Mouse (Mus musculus): ENCODE results near the gene Vps51.
"Not testable (repeated sequence)": the region's sequence is repeated elsewhere in the genome, so short reads cannot be mapped to it uniquely, and the experiment has no call there.

The Vps51 gene

DNA sequence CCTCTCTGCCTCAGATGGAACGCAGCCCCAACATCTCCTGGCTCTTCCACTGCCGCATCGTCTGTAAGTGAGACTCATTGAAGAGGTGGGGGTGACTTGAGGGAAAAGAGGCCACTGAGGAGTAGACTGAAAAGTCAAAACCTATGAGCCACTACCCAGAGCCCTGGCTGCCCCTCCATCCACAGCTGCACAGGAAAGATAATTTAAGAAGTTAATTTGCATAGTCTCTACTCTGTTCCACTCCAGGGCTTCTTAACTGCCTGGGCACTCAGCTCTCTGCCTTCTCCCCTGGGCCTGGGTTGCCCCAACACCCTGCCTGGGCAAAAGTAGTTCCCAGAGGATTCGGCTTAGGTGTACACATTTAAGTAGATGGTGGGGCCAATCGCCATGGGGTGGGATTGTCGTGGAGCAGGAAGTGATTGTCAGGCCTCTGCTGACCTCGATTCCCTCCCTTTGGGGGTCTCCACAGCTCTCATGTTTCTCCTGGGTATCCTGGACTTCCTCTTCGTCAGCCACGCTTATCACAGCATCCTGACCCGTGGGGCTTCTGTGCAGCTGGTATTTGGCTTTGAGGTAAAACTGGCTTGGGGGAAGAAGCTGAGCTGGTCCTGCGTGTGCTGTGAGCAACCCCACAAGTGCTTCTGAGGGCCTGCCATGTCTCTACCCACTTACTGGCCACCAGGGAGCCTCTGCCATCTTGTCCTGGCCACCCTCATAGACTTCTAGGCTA, 28.2 kb downstream of the Vps51 start:
- in situ Hi-C loops (cut with MboI; ENCODE audit: low sequenced_read_pairs): no loop called here

DNA sequence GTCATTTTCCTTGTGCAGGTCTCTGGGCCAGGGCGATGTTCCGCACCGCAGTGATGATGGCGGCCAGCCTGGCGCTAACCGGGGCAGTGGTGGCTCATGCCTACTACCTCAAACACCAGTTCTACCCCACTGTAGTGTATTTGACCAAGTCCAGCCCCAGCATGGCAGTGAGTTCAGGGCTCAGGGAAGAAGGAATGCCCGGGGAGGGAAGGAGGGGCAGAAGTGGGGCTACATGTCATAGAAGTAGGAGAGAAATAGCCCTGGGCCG, 29.2 kb downstream of the Vps51 start:
- in situ Hi-C loops (cut with MboI; ENCODE audit: low sequenced_read_pairs): no loop called here

DNA sequence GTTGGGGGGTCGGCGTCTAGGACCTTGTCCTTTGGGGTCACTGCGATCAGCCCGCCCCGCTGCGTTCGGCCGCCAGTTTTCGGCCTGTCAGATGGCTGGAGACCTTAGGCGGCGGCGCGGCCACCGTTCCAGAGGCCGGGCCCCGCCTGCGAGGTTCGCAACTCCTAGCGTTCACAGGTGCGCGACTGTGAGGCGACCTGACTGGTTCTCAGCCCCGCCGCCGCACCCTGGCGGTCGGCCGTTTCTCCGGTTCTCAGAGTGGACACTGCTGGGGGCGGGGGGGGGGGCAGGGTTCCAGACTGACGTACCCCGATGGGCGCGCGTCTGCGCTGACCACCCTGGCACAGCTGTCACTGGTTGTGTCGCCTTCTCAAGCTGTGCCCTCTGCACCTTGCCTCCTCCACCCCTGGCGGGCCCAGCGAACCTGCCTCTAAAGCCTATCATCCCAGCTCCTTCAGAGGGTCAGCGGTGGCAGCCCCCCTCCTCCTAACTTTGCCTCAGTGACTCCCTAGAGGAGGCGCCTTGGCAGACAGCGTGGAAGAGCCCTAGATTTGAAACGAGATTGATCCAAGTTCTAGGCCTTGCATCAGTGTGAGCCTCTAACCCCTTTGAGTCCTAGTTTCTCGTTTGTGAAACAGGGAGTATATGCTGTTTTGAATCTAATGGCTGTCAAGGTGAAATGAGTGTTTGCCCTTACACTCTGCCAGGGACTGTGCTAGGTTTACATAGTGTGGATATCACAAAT, 29.7 kb downstream of the Vps51 start:
- in situ Hi-C loops (cut with MboI; ENCODE audit: low sequenced_read_pairs): no loop called here

DNA sequence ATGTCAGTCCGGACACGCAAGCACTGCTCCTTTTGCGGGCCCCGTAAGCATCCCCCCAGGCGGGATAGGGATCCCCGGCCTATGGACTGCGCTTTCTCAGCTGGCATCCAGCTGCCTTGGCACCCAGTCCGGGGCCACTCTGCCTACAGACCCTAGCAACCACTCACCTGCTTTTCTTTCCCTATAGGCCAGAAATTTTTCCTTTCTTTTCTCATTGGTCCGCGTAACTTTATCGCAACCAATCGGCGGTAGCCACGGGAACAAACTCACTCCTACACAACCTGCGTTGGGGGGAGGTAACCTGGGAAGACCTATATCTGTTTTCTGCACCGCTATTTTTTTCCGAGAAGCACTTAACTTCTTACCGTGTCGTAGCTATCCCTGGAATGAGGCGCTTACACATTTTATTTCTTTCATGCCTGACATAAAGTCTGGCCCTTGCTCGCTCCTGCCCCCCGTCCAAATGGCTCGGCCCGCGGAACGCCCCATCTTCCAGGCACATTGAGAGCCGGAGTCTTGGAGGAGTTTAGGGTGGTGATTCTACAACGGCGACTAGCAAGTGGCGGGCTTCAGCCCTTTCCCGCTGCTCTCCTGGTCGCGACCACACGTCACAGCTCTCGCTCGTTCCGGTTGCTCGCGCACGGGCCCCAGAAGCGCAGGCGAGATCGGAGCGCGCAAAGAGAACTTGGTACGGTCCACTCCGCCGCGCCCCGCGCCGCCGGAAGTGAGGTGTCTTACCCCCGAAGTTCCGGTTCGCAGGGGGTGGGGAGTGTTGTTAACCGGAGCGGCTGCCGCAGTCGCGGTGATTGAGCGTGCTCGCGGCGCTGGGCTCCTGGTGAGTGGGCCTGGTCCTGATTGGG, 30.5 kb downstream of the Vps51 start, which contains the start of gene Syvn1:
Gene Syvn1, plus strand, starts transcription at position 283 of the 860 bp plus-strand sequence.
- in situ Hi-C loops (cut with MboI; ENCODE audit: low sequenced_read_pairs): no loop called here

DNA sequence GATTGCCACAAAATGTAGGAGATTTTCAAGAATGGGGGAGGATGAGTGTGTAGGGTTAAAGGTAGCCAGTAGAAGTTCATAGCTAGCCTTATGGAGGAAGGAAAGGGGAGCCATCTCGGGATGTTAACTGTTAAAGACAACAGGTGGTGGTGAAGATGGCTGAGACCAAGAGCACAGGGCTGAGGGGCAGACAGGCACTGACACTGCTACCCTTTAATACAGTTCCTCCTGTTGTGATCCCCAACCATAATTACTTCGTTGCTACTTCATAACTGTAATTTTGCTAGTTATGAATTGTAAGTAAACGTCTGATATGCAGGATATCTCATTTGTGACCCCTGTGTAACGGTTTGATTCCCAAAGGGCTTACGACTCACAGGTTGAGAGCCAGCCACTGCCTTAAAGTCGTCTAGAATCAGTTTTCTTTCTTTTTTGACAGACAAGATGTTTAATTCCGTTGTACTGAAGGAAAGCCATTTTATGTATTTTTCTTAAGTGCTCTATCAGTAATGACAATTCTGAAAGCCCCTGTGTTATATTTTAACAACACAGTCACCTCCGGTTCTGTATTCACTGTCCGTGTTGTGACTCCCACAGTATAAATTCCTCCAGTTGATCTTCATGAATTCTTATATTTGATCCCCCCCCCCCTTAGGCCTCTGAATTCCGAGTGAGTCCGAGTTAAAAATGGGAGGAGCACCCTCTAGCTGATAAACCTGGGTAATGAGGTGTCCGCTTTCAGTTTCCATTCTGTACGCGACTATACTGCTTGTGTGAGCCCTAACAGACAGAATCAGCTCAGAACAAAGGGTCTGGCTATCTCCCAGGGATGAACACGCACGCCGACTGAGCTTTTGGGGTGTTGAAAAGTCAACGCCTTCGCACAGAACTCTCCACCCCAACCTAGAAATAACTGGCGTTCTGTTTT, 31.4 kb downstream of the Vps51 start:
- in situ Hi-C loops (cut with MboI; ENCODE audit: low sequenced_read_pairs): no loop called here

DNA sequence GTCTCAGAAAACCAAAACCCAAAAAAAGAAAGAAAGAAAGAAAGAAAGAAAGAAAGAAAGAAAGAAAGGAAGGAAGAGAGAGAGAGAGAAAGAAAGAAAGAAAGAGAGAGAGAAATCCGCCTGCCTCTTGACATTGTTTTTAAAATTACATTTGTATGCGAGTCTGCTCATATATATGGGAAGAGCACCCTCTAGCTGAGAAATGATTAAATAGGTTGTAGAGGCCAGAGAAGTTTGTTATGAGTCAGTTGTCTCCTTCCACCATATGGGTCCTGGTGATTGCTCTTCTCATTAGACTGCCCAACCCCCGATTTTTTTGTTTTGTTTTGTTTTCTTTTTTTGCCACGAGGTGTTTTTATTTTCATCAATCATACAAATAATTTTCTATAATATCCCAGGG, 32.9 kb downstream of the Vps51 start:
- in situ Hi-C loops (cut with MboI; ENCODE audit: low sequenced_read_pairs): not testable (repeated sequence)

DNA sequence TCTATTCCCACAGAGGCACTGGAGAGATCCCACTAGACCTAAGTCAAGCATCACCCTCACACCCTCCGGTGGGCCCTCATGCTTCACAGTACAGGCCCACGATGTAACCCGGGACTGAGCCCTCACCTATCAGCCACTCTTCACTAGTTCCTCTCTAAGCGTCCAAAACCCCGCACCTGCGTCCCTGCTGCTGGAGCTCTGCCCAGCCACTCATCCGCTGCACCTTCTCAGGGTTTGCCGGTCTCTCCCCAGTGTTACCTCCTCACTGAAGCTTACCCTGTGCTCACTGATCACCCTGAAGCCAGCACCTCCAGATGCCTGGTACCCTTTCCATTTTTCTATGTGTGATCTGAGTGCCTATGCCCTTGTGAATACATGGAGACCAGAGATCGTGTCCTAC, 34.7 kb downstream of the Vps51 start:
- in situ Hi-C loops (cut with MboI; ENCODE audit: low sequenced_read_pairs): no loop called here

DNA sequence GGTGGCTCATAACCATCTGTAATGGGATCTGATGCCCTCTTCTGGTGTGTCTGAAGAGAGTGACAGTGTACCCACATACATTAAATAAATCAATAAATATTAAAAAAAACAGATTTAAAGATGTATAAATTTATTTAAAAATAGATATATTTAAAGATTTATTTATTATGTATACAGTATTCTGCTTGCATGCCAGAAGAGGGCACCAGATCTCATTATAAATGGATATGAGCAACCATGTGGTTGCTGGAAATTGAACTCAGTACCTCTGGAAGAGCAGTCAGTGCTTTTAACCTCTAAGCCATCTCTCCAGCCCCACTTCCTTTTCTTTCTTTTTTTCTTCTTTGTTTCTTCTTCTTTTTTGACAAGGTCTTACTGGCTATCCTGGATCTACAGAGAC, 37.0 kb downstream of the Vps51 start:
- in situ Hi-C loops (cut with MboI; ENCODE audit: low sequenced_read_pairs): no loop called here

DNA sequence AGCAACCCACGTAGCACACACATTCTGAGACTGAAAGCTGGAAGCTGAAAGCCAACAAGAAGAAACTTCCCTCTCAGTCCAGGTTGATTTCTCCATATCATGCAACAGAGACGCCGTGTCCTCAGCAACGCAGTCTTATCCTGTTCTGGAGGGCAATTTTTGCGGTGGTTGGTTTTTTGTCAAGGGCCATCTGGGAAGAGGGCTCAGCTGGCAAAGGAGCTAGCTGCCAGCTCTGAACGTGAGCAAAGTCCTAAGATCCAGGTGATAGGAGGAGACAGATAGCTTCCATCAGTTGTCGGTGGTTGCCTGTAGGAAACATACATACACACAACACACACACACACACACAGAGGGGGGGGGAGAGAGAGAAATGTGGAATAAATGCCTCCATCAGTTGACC, 38.7 kb downstream of the Vps51 start:
- in situ Hi-C loops (cut with MboI; ENCODE audit: low sequenced_read_pairs): no loop called here

DNA sequence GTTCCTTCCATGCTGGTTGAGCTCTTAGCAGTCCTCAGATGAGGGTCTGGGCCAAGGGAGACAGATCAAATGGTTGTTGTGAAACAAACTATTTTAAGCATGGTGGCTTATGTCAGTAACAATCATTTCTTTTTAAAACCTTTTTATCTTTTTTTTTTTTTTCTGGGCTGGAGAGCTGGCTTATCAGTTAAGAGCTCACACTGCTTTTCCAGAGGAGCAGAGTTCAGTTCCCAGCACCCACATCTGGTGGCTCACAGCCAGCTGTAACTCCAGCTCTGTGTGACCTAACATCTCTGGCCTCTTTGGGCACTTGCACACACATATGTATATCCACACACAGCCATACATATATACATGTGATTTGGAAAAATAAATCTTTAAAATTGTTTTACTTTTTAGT, 39.3 kb downstream of the Vps51 start:
- in situ Hi-C loops (cut with MboI; ENCODE audit: low sequenced_read_pairs): no loop called here

DNA sequence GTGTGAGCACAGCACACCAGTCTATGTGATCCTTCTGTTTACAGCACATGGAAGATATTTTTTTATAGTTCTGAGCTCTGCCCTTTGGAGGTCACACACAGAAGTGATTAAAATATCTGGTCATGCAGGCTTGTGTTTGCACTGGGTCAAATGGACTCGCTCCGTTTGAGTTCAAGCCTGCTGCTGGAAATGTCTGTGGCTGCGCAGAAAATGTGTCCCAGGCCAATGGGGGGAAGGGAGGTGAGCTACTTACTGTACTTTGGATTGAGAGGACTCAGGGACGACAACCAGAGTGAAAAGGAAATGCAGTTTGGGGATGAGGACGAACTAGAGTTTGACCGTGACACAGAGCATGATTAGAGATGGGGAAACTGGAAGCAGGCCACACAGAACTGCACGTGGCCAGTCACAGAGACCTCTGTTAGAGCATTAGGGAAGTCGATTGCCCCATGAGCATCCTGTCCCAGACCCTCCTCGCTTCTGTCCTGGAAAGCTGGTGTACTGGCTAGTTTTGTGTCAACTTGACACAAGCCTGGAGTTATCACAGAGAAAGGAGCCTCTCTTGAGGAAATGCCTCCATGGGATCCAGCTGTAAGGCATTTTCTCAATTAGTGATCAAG, 41.0 kb downstream of the Vps51 start:
- in situ Hi-C loops (cut with MboI; ENCODE audit: low sequenced_read_pairs): no loop called here

DNA sequence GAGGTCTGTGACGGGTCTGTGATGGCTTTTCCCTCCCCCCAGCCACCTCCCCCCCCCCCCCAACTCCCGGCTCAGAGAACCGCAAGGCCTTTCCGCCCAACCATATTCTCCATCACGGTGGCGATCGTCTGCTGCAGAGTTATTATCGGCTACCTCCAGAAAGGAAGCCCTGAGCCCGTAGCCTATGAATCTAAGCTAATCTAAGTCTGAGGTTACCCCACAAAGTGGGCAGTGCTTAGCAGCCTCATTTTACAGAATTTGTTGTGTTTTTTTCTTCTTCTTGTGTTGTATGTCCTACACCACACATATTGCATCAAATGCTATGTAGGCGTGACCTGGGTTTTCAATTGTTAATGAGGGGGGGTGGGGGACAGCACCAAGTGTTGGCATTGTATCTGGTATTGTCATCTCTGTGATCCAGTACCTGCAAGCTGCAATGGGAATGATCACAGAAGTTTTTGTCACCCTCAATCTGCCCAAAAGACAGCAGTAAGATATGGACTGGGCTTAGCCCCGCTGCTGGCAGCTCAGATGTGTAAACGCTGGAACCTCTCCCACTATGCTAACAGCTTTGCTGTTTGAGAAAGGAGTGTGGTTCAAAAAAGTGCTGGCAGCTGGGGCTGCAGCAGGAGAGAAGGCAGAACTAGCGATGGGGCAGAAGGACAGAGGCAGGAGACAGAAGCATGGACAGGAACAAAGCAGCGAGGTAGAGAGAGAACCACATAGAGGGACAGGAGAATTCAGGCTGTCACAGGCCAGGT, 46.3 kb downstream of the Vps51 start:
- in situ Hi-C loops (cut with MboI; ENCODE audit: low sequenced_read_pairs): no loop called here

DNA sequence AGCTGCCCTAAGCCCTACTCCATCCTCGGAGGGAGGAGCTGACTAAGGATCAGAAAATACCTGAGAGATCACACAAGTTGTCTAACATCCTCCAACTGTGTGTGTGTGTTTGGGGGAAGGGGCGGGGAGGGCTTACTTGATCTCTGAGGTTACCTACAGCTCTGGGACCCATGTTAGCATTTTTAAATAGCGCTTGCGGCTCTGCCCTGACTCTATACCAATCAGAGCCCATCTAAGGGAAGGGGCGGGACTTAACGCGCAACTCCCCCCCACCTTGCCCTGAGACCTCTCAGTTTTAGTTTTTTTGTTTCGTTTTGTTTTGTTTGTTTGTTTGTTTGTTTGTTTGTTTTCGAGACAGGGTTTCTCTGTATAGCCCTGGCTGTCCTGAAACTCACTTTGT, 47.6 kb downstream of the Vps51 start:
- in situ Hi-C loops (cut with MboI; ENCODE audit: low sequenced_read_pairs): no loop called here

DNA sequence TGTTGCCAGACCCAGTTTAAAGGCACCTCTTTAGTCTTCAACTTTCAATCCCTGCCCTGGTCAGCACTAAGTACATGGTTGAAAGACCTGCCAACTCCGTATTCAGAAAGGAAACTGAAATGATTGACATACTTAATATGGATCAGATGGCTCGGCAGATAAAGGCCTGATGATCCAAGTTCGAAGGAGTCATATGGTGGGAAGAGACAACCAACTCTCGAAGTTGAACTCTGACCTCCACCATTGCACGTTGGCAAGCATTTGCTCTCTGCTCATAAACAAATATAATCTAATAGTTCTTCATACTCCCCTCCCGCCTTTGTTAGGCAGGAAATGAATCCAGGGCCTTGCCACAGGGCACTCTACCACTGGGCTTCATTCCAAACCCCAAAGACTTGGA, 48.0 kb downstream of the Vps51 start:
- in situ Hi-C loops (cut with MboI; ENCODE audit: low sequenced_read_pairs): no loop called here

DNA sequence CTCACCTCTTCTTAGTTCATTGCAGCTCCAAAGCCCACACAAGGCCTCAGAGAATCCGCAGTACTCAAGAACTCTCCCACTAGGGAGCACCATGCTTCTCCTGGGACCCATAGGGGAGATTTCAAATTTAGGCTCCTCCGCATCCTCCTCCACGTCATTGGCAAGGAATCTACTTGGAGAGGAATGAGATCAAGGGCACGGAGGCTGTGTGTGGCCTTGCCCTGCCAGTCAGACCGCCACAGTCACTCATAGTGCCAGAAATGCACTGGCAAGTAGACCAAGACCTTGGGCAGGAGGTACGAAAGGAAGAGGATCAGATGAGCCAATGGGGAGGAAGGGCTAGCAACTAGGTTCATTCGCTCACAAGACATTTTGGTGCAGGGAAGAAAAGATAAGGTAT, 53.1 kb downstream of the Vps51 start:
- in situ Hi-C loops (cut with MboI; ENCODE audit: low sequenced_read_pairs): no loop called here

DNA sequence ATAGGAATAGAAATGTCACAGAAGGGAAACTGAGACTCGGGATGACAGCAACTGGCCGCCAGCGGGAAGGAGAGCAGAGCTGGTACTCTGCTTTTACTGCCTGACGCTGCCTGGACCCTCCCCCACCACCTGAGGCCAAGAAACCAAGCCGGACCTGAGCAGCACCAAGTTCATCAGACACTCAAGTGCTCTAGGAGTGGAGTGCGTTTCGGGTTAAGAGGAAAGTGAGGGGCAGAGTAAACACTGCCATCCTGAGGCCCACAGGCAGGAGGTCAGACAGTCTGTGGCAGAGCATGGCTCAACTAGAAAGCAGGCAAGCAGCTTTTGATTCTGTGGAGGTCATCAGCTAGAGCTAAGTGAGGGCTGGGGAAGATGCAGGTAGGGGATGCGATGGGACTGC, 54.0 kb downstream of the Vps51 start:
- in situ Hi-C loops (cut with MboI; ENCODE audit: low sequenced_read_pairs): no loop called here

DNA sequence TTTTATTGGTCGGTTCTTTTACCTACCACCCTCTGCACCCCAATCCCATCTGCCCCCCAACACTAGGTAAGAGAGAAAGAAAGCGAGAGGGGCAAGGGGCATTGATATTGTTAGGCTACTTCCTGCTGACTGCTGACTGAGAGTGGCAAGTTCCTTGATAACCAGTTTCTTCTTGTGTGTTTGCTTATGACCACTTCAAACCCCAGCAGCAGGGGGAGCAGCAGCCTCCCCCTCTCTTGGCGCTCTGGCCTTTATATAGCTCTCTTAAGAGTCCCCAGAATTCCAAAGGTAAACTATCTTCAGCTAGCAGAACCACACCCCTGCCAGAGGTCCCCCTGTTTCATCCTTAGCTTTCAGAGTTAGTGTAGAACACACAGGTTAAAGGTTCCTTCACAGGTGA, 56.8 kb downstream of the Vps51 start:
- in situ Hi-C loops (cut with MboI; ENCODE audit: low sequenced_read_pairs): no loop called here

DNA sequence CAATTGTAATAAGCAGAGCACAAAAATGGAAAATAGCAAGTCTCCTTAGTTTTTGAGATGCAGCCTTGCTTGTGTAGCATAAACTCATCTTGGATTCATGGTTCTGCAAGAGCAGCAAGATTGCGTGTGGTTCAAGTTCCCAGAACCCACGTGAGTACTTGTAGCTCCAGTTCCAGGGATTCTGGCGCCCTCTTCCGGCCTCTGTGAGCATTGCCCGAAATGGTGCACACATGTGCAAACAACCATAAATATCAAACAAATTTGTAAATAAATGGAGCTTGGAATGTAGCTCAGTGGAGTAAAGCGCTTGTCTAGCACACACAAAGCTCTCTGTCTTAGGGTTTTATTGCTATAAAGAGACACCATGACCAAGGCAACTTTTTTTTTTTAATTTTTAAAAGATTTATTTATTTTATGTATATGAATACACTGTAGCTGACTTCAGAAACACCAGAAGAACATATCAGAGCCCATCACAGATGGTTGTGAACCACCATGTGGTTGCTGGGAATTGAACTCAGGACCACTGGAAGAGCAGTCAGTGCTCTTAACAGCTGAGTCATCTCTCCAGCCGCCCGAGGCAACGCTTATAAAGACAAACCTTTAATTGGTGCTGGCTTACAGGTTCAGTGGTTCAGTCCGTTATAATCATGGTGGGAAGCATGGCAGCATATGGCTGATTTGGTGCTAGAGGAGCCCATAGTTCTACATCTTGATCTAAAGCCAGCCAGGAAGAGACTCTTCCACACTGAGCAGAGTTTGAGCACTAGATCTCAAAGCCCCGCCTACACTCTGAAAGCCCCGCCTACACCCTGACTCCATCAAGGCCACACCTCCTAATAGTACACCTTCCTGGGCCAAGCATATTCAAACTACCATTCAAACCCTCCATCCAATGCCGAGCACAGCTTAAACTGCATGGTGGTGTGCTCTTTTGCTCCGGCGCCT, 58.6 kb downstream of the Vps51 start:
- in situ Hi-C loops (cut with MboI; ENCODE audit: low sequenced_read_pairs): no loop called here

Data from CH12F3 (cell line).